10 mouse cellular contexts compared by ENCODE assay signal in genomic region chr7:24944257-24944950, GRCm38 (mm10). TPM values are rescaled to one million over a fixed set of nuclear protein-coding genes. Genes with fewer than 3 reads are reported as not detected.
DNase-seq lines count a peak whose midpoint lies in the region; ATAC-seq and TF ChIP-seq lines count a peak whose summit lies in the region.
"Had no signal": no experiment of that assay in that cellular context is flagged by ENCODE, and none has a peak within 500 bp of the region (broad histone marks: within the 10 kb centered on the region; RNA-seq: fewer than 3 reads in every experiment).

Gm4881 (minus strand) TSS chr7:24944494.

- H3K9me3 ChIP-seq in lung, embryonic 16.5 days (ENCODE audit: control insufficient read depth, low read length) = no peaks in the 10 kb centered on the region
- no peaks in the 10 kb centered on the region for H3K9me3 ChIP-seq in embryonic facial prominence, embryonic 15.5 days (replicated peaks)
- H3K9me3 ChIP-seq in limb, embryonic 10.5 days (replicated peaks) = no peaks in the 10 kb centered on the region

- ATAC-seq in lung, embryonic 16.5 days (ENCODE audit: low read depth) = no peak
- no peak for ATAC-seq in embryonic facial prominence, embryonic 15.5 days (ENCODE audit: insufficient number of reproducible peaks, low FRiP score, low TSS enrichment, low read depth)
- ATAC-seq in megakaryocyte-erythroid progenitor cell, adult 5-6 weeks (replicated peaks; ENCODE audit: low FRiP score, low TSS enrichment, poor library complexity, severe bottlenecking) = no peak

- TF ChIP-seq CTCF in lung, adult 2 months (IDR thresholded peaks at IDR 0.05; ENCODE audit: insufficient read depth, low read length) = no peak
- TF ChIP-seq CTCF in olfactory bulb, adult 2 months (IDR thresholded peaks at IDR 0.05; ENCODE audit: insufficient read depth, low read depth, low read length) = no peak

- under 1% methylated on average over 72 of the region's 72 CpGs for WGBS in lung, embryonic 16.5 days
- WGBS in lung, adult 2 months = 2% methylated on average over 72 of the region's 72 CpGs
- WGBS in embryonic facial prominence, embryonic 15.5 days = under 1% methylated on average over 64 of the region's 72 CpGs
- under 1% methylated on average over 70 of the region's 72 CpGs for WGBS in limb, embryonic 10.5 days
- WGBS in olfactory bulb, adult 2 months = 1% methylated on average over 72 of the region's 72 CpGs

- intact Hi-C loops in gastrocnemius, postnatal 36 days (cut with DNase I) = no loop called here

- H3K9ac ChIP-seq in lung, embryonic 16.5 days (ENCODE audit: low read length) = peak within 1 kb of the TSS; percentile 25; the same call in 1 of the 2 replicates
- H3K9ac ChIP-seq in embryonic facial prominence, embryonic 15.5 days = no peak within 1 kb of the TSS

- H3K36me3 ChIP-seq in lung, embryonic 16.5 days (ENCODE audit: control insufficient read depth, insufficient read depth, low read length) = no peaks in the 10 kb centered on the region
- H3K36me3 ChIP-seq in embryonic facial prominence, embryonic 15.5 days = no peaks in the 10 kb centered on the region
- no peaks in the 10 kb centered on the region for H3K36me3 ChIP-seq in limb, embryonic 10.5 days

- no peak for DNase-seq in lung, adult 2 months
- DNase-seq in limb, embryonic 10.5 days (ENCODE audit: low spot score) = peak; percentile 49
- DNase-seq in gastrocnemius, postnatal 36 days = no peak
- no peak for DNase-seq in adrenal gland, postnatal 10 days
- DNase-seq: adrenal gland, adult 2 months had no signal

- H3K4me1 ChIP-seq in lung, embryonic 16.5 days (replicated peaks; ENCODE audit: control insufficient read depth, insufficient read depth, low read length) = peaks cover 4% of the 10 kb centered on the region
- H3K4me1 ChIP-seq in lung, adult 2 months (ENCODE audit: control insufficient read depth, insufficient read depth, low read length) = peaks cover 2% of the 10 kb centered on the region; the same call in 1 of the 2 replicates
- H3K4me1 ChIP-seq in embryonic facial prominence, embryonic 15.5 days = peaks cover 11% of the 10 kb centered on the region
- peaks cover 11% of the 10 kb centered on the region for H3K4me1 ChIP-seq in limb, embryonic 10.5 days
- H3K4me1 ChIP-seq in olfactory bulb, adult 2 months (ENCODE audit: control insufficient read depth, insufficient read depth, low read length) = peaks cover 28% of the 10 kb centered on the region

- H3K27ac ChIP-seq in lung, embryonic 16.5 days (ENCODE audit: low read length) = no peak within 1 kb of the TSS
- no peak within 1 kb of the TSS for H3K27ac ChIP-seq in embryonic facial prominence, embryonic 15.5 days (replicated peaks)
- no peak within 1 kb of the TSS for H3K27ac ChIP-seq in limb, embryonic 10.5 days
- no peak within 1 kb of the TSS for H3K27ac ChIP-seq in olfactory bulb, adult 2 months (ENCODE audit: insufficient read depth, low read depth, low read length)

- peak within 1 kb of the TSS; percentile 38 for H3K4me3 ChIP-seq in lung, embryonic 16.5 days (ENCODE audit: low read length)
- no peak within 1 kb of the TSS for H3K4me3 ChIP-seq in lung, adult 2 months (replicated peaks; ENCODE audit: extremely low read depth, low read depth, low read length)
- H3K4me3 ChIP-seq in embryonic facial prominence, embryonic 15.5 days (replicated peaks) = peak within 1 kb of the TSS; percentile 46
- H3K4me3 ChIP-seq in limb, embryonic 10.5 days = peak within 1 kb of the TSS; percentile 48
- H3K4me3 ChIP-seq in olfactory bulb, adult 2 months (ENCODE audit: insufficient read depth, low read depth, low read length) = peak within 1 kb of the TSS; percentile 17

- TF ChIP-seq POLR2A in lung, adult 2 months (IDR thresholded peaks at IDR 0.05; ENCODE audit: borderline replicate concordance, extremely low read depth, low read depth, low read length) = no peak
- TF ChIP-seq POLR2A in olfactory bulb, adult 2 months (IDR thresholded peaks at IDR 0.05; ENCODE audit: insufficient read depth, low read depth, low read length) = no peak

- peaks cover 86% of the 10 kb centered on the region for H3K27me3 ChIP-seq in lung, embryonic 16.5 days (ENCODE audit: control insufficient read depth, insufficient read depth, low read depth, low read length)
- H3K27me3 ChIP-seq in embryonic facial prominence, embryonic 15.5 days = peaks cover 98% of the 10 kb centered on the region
- H3K27me3 ChIP-seq in limb, embryonic 10.5 days (ENCODE audit: low read depth, poor library complexity, severe bottlenecking) = peaks cover 100% of the 10 kb centered on the region

- peak within 1 kb of the TSS; percentile 53 for H3K4me2 ChIP-seq in lung, embryonic 16.5 days (ENCODE audit: low read depth, low read length)
- H3K4me2 ChIP-seq in embryonic facial prominence, embryonic 15.5 days (replicated peaks) = peak within 1 kb of the TSS; percentile 78

RNA-seq across cellular contexts. Expression of gene Gm4881, which starts in this region (rescaled TPM):
- not detected in 2 replicates for polyA plus RNA-seq in lung, embryonic 16.5 days (2015; fragmentation: Nextera tagmentation; extraction: Ambion mirVana)
- not detected in 2 replicates for polyA plus RNA-seq in lung, adult 2 months (2012; rRNA removed)
- not detected in 2 replicates for polyA plus RNA-seq in embryonic facial prominence, embryonic 15.5 days (2015; fragmentation: Nextera tagmentation; extraction: Ambion mirVana)
- polyA plus RNA-seq in limb, embryonic 10.5 days (2016; fragmentation: Nextera tagmentation; extraction: Ambion mirVana) = not detected in 2 replicates
- not detected in 2 replicates for polyA plus RNA-seq in olfactory bulb, adult 2 months (2012; ENCODE audit: insufficient read depth, insufficient read length, low replicate concordance, missing spikeins)
- total RNA-seq in megakaryocyte-erythroid progenitor cell, adult 5-6 weeks (2014; fragmentation: Nextera tagmentation) = not detected in 2 replicates
- total RNA-seq in megakaryocyte-erythroid progenitor cell, adult 5-6 weeks (2017) = not detected in 2 replicates
- total RNA-seq in gastrocnemius, postnatal 36 days (2021) = not detected
- not detected for total RNA-seq in adrenal gland, postnatal 10 days (2021)
- total RNA-seq: adrenal gland, adult 2 months; gastrocnemius, postnatal 4 days had no signal
- polyA plus RNA-seq: adrenal gland, adult 2 months had no signal

Comparison
In these comparisons a context has a peak if more than half of its experiments do, and no peak if none do; other contexts are left out.
1. Peak in DNase-seq and H3K4me3 ChIP-seq in limb, embryonic 10.5 days; RNA of the gene not detected or under 1 TPM.